Mouse (Mus musculus) midbrain, embryonic 13.5 days (tissue): ENCODE data around the gene Hnf1a. TPM values are rescaled to one million over a fixed set of nuclear protein-coding genes. Genes with fewer than 3 reads are reported as not detected.

ENCODE experiments used
- ATAC-seq: fragments of 200-750 bp; cut with Nextera tagmentation; 2 replicates; pipeline ENCODE4 v1.8.0; 2017; ENCODE audit warnings: mild to moderate bottlenecking, moderate TSS enrichment, moderate library complexity
- H3K27ac ChIP-seq: fragments of 300-500 bp; sonication (generic); 2 replicates; pipeline ENCODE4 v1.5.1; 2015; ENCODE audit warnings: inconsistent platforms, mild to moderate bottlenecking, moderate library complexity
- H3K27me3 ChIP-seq: fragments of 300-500 bp; sonication (generic); 2 replicates; pipeline ENCODE4 v1.6.1; 2015; ENCODE audit warnings: mild to moderate bottlenecking, inconsistent platforms
- H3K36me3 ChIP-seq: fragments of 300-500 bp; sonication (generic); 2 replicates; pipeline ENCODE4 v1.6.1; 2015; ENCODE audit warnings: mild to moderate bottlenecking, inconsistent platforms
- H3K4me1 ChIP-seq: fragments of 300-500 bp; sonication (generic); replicated peaks from 2 replicates; pipeline ENCODE4 v1.6.1; 2015; ENCODE audit warnings: inconsistent platforms
- H3K4me2 ChIP-seq: fragments of 300-500 bp; sonication (generic); replicated peaks from 2 replicates; pipeline ENCODE4 v1.6.1; 2015; ENCODE audit warnings: moderate library complexity, mild to moderate bottlenecking, inconsistent platforms
- H3K4me3 ChIP-seq: fragments of 300-500 bp; sonication (generic); replicated peaks from 2 replicates; pipeline ENCODE4 v1.5.1; 2015; ENCODE audit warnings: mild to moderate bottlenecking, inconsistent platforms
- H3K9ac ChIP-seq: fragments of 300-500 bp; sonication (generic); replicated peaks from 2 replicates; pipeline ENCODE4 v1.6.1; 2015; ENCODE audit warnings: mild to moderate bottlenecking, inconsistent platforms
- H3K9me3 ChIP-seq: fragments of 300-500 bp; sonication (generic); 2 replicates; pipeline ENCODE4 v1.6.1; 2016; ENCODE audit warnings: mild to moderate bottlenecking, inconsistent platforms
- WGBS: fragments of 180-500 bp; shearing (Covaris S2); methylation state at CpG from one replicate; pipeline ENCODE4 v1.1.7; 2015; 5-methylcytosine and 5-hydroxymethylcytosine counted together
- polyA plus RNA-seq: library from polyadenylated mRNA; unstranded; fragments of >200 nt; fragmentation: Nextera tagmentation; extraction: Ambion mirVana; gene quantifications from 2 replicates; pipeline ENCODE4 v1.2.1, GENCODE M21; 2015

The Hnf1a gene
- polyA plus RNA-seq, 1 experiment from 2014 or later: not detected

DNA sequence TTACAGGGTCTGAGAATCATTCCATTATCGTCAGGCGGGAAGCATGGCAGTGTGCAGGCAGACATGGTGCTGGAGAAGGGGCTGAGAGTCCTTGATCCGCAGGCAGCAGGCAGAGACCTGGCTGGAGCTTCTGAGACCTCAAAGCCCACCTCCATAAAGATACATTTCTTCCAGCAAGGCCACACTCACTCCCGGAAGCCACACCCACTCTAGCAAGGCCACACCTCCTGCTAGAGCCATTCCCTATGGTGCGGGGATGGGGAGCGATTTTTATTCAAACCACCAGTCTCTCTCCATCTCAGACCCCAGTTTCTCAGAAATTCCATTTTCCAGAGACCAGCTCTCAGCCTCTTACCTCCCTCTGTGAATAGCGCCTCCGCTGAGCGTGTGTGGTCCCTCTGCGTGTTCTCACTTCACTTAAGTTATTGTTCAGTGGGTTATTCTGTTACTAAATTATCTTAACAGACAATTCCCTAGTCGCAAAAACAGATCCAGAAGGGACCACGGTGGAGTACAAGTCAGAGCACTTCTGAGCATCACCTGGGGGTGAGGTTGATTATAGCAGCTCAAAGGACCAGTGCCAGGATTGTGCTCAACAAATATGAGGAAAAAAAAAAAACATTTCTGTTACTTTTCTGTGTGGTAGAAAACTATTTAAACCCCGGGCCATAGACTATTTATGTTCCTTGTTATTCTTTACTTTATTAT, 62.1 kb downstream of the Hnf1a start:
- no peaks in the 10 kb centered on the region for H3K9me3 ChIP-seq
- H3K27me3 ChIP-seq: no peaks in the 10 kb centered on the region
- H3K4me2 ChIP-seq: no peak overlapping the region
- no peak for ATAC-seq
- H3K36me3 ChIP-seq: no peaks in the 10 kb centered on the region
- no peak overlapping the region for H3K27ac ChIP-seq
- 53% methylated on average over 13 of the region's 13 CpGs for WGBS
- H3K4me3 ChIP-seq: no peak overlapping the region
- no peak overlapping the region for H3K9ac ChIP-seq
- no peaks in the 10 kb centered on the region for H3K4me1 ChIP-seq

DNA sequence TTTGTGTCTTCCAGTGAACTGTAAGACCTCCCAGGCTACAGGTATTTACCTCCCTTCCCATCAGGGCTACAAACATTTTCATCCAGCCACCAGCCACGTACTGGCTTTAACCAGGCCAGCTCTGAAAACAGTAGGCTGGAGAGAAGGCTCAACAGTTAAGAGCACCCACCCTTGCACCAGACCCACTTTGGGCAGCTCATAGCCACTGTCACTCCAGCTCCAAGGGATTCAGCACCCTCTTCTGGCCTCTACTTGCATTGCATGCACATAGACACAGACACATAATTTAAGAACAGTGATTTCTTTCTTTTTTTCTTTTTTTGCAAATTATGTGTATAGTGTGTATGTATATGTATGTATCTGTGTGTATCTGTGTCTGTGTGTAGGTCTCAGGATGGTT, 68.5 kb downstream of the Hnf1a start:
- Histone ChIP-seq H3K4me2 (no peak overlapping the region), H3K9ac (no peak overlapping the region), H3K9me3 (no peaks in the 10 kb centered on the region), H3K4me1 (0 out of 2 replicates have a peak, but pooled peaks cover 2% of the 10 kb centered on the region), H3K36me3 (no peaks in the 10 kb centered on the region), H3K27ac (no peak overlapping the region), H3K4me3 (no peak overlapping the region), H3K27me3 (no peaks in the 10 kb centered on the region)
- no peak for ATAC-seq
- WGBS: 22% methylated on average over 1 of the region's 1 CpGs

Other genes starting within 250 kb of the Hnf1a start
- 34.9 and 48.3 TPM in 2 replicates for gene Ankrd13a, start 196.4 kb downstream of the Hnf1a start, polyA plus RNA-seq
- 41.5 and 49.8 TPM in 2 replicates for gene Git2, start 195.6 kb downstream of the Hnf1a start, polyA plus RNA-seq
- gene 1500011B03Rik, start 147.6 kb downstream of the Hnf1a start, polyA plus RNA-seq: 225 and 235 TPM in 2 replicates
- not detected in 2 replicates for gene 4930519G04Rik, start 117.4 kb downstream of the Hnf1a start, polyA plus RNA-seq
- gene Gm9936, start 112.4 kb downstream of the Hnf1a start, polyA plus RNA-seq: 1.3 and 1.7 TPM in 2 replicates
- gene Oasl2, start 74.2 kb downstream of the Hnf1a start, polyA plus RNA-seq: 2.1 and 2.2 TPM in 2 replicates
- 0.28 TPM in 1 of 2 replicates, not detected in the other for gene Oasl1, start 47.9 kb downstream of the Hnf1a start, polyA plus RNA-seq
- 87.9 and 91.5 TPM in 2 replicates for gene 2210016L21Rik, start 28.9 kb downstream of the Hnf1a start, polyA plus RNA-seq
- 17.6 TPM in 2 replicates for gene Sppl3, start 40.0 kb upstream of the Hnf1a start, polyA plus RNA-seq
- 39.0 and 41.9 TPM in 2 replicates for gene Gm10401, start 127.2 kb upstream of the Hnf1a start, polyA plus RNA-seq
- 21.0 and 25.1 TPM in 2 replicates for gene Acads, start 148.3 kb upstream of the Hnf1a start, polyA plus RNA-seq
- 37.4 and 43.4 TPM in 2 replicates for gene Unc119b, start 163.9 kb upstream of the Hnf1a start, polyA plus RNA-seq
- 21.1 and 25.3 TPM in 2 replicates for gene Mlec, start 187.1 kb upstream of the Hnf1a start, polyA plus RNA-seq
- 2.0 and 2.7 TPM in 2 replicates for gene Cabp1, start 223.3 kb upstream of the Hnf1a start, polyA plus RNA-seq